Mouse (Mus musculus) embryonic facial prominence, embryonic 11.5 days (tissue): Measurements from ENCODE around the gene Cers5. TPM values are rescaled to one million over a fixed set of nuclear protein-coding genes. Genes with fewer than 3 reads are reported as not detected.
A peak's percentile ranks its signal among the peaks of the same experiment; 100 is the strongest.

Experiments
- ATAC-seq: fragments of 200-750 bp; cut with Nextera tagmentation; replicated peaks from 2 replicates; pipeline ENCODE4 v1.8.0; 2017; ENCODE audit warnings: low read depth; ENCODE audit not compliant: insufficient number of reproducible peaks, low FRiP score, low TSS enrichment
- DNase-seq: peaks from one replicate; pipeline ENCODE4 v3.0.0-alpha.2; 2015; ENCODE audit warnings: low spot score
- H3K27ac ChIP-seq: fragments of 300-500 bp; sonication (generic); replicated peaks from 2 replicates; pipeline ENCODE4 v1.5.1; 2014; ENCODE audit warnings: mild to moderate bottlenecking, low read depth, low read length, control low read depth
- H3K27me3 ChIP-seq: fragments of 300-500 bp; sonication (generic); 2 replicates; pipeline ENCODE4 v1.6.1; 2014; ENCODE audit warnings: mild to moderate bottlenecking, low read length, moderate library complexity, mixed read lengths; ENCODE audit not compliant: control insufficient read depth, insufficient read depth
- H3K36me3 ChIP-seq: fragments of 300-500 bp; sonication (generic); replicated peaks from 2 replicates; pipeline ENCODE4 v1.6.1; 2014; ENCODE audit warnings: low read depth, mild to moderate bottlenecking, low read length, moderate library complexity, mixed read lengths; ENCODE audit not compliant: control insufficient read depth, insufficient read depth
- H3K4me1 ChIP-seq: fragments of 300-500 bp; sonication (generic); 2 replicates; pipeline ENCODE4 v1.6.1; 2014; ENCODE audit warnings: low read length, mixed read lengths; ENCODE audit not compliant: control insufficient read depth, insufficient read depth
- H3K4me2 ChIP-seq: fragments of 300-500 bp; sonication (generic); 2 replicates; pipeline ENCODE4 v1.6.1; 2014; ENCODE audit warnings: low read depth, mild to moderate bottlenecking, control low read depth, low read length, moderate library complexity
- H3K4me3 ChIP-seq: fragments of 300-500 bp; sonication (generic); 2 replicates; pipeline ENCODE4 v1.5.1; 2014; ENCODE audit warnings: low read depth, low read length, control low read depth
- H3K9ac ChIP-seq: fragments of 300-500 bp; sonication (generic); replicated peaks from 2 replicates; pipeline ENCODE4 v1.6.1; 2014; ENCODE audit warnings: mild to moderate bottlenecking, control low read depth, low read length
- H3K9me3 ChIP-seq: fragments of 300-500 bp; sonication (generic); replicated peaks from 2 replicates; pipeline ENCODE4 v1.6.1; 2016; ENCODE audit warnings: mild to moderate bottlenecking, low read length, inconsistent platforms, mixed read lengths; ENCODE audit not compliant: control insufficient read depth
- WGBS: fragments of 180-500 bp; shearing (Covaris S2); extraction: QIAGEN DNeasy Blood & Tissue Kit; methylation state at CpG from one replicate; pipeline ENCODE4 v1.1.7; 2014; 5-methylcytosine and 5-hydroxymethylcytosine counted together
- polyA plus RNA-seq: library from polyadenylated mRNA; unstranded; fragments of >200 nt; fragmentation: Nextera tagmentation; extraction: Ambion mirVana; gene quantifications from 2 replicates; pipeline ENCODE4 v1.2.1, GENCODE M21; 2014

Cers5 gene
- polyA plus RNA-seq, 1 experiment from 2014 or later, result 64.6 TPM

DNA sequence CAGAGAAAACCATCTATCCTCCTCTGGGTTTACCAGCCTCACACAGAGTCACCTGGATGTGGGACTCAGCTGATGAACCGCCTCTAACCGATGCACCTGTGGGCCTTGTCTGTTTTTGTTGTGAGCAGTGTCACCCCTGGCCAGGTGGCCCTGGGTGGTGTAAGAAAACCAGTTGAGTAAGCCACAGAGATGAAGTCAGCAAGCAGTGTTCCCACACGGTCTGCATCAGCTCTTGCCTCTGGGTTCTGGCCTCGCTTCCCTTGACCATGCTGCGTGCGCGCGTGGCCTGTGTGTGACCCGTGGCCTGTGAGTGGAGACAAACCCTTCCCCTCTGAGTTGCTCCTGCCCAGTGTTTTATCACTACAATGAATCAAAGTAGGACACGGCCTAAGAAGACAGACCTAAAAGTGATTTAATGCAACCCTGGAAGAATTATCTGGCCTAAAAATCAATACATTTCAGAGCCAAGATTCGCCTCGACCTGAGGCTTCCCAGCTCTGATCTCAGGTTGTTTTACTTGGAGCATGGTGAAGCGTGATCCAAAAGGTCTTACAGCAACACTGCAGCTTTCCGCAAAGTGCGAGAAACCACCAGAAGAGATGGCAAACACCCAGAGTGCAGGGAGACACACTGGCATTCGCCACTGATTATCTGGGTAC lies 6.1 kb upstream of the Cers5 start:
- no peak for DNase-seq
- Histone ChIP-seq H3K4me2 (no peak overlapping the region), H3K4me1 (no peaks in the 10 kb centered on the region), H3K9me3 (no peaks in the 10 kb centered on the region), H3K36me3 (peaks cover 5% of the 10 kb centered on the region), H3K9ac (no peak overlapping the region), H3K27ac (no peak overlapping the region), H3K4me3 (no peak overlapping the region), H3K27me3 (no peaks in the 10 kb centered on the region)
- 95% methylated on average over 16 of the region's 16 CpGs for WGBS
- no peak for ATAC-seq

DNA sequence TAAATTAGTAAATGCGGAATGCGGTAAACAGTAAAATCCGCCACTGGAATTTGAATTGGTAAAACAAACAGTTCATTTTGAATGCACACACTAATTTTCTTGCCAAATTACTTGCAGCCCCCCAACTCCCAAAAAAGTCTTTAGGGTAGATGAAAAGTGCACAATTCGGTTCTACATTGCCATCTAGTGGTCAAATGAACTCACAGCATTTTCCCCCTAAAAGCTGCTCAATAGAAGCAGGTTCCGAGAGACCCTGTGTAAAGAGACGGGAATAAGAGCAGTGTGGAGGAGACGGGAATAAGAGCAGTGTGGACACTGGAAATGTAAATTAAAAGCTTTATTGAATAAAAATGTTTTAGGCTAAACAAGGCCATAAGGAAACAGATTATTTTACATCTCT lies 5.5 kb upstream of the Cers5 start:
- DNase-seq (peak; percentile 81), ATAC-seq (no peak)
- WGBS, result 26% methylated on average over 7 of the region's 7 CpGs
- H3K27me3 ChIP-seq, result no peaks in the 10 kb centered on the region
- H3K9ac ChIP-seq, result no peak overlapping the region
- H3K9me3 ChIP-seq, result no peaks in the 10 kb centered on the region
- peaks cover 5% of the 10 kb centered on the region for H3K36me3 ChIP-seq
- H3K27ac ChIP-seq, result no peak overlapping the region
- no peak overlapping the region for H3K4me3 ChIP-seq
- H3K4me1 ChIP-seq, result no peaks in the 10 kb centered on the region
- H3K4me2 ChIP-seq, result no peak overlapping the region

DNA sequence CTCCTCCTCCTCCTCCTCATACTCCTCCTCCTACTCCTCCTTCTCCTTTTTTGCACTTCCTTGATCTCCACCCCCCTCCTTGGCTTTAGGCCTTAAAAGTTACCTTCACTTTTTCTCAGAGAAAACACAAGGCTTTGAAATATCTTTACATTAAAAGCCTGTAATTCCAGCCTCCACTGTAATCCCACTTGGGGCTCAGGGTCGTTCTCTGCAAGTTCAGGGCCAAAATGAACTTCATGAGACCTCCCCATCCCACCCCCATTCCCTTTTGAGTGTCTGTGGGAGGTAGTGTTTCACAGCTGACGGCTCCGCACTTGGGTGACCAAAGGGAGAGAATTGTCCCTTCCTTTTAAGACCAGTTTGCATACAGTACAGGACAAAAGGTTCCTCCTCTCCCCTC lies 240 bp upstream of the Cers5 start:
- H3K4me1 ChIP-seq, result no peaks in the 10 kb centered on the region
- H3K27me3 ChIP-seq, result no peaks in the 10 kb centered on the region
- DNase-seq (no peak), ATAC-seq (no peak)
- no peaks in the 10 kb centered on the region for H3K36me3 ChIP-seq
- no peak overlapping the region for H3K9ac ChIP-seq
- no peak overlapping the region; the same call in 1 of the 2 replicates for H3K4me3 ChIP-seq
- H3K27ac ChIP-seq, result no peak overlapping the region
- no peak overlapping the region; the same call in 1 of the 2 replicates for H3K4me2 ChIP-seq
- no peaks in the 10 kb centered on the region for H3K9me3 ChIP-seq
- WGBS, result 34% methylated on average over 3 of the region's 3 CpGs

DNA sequence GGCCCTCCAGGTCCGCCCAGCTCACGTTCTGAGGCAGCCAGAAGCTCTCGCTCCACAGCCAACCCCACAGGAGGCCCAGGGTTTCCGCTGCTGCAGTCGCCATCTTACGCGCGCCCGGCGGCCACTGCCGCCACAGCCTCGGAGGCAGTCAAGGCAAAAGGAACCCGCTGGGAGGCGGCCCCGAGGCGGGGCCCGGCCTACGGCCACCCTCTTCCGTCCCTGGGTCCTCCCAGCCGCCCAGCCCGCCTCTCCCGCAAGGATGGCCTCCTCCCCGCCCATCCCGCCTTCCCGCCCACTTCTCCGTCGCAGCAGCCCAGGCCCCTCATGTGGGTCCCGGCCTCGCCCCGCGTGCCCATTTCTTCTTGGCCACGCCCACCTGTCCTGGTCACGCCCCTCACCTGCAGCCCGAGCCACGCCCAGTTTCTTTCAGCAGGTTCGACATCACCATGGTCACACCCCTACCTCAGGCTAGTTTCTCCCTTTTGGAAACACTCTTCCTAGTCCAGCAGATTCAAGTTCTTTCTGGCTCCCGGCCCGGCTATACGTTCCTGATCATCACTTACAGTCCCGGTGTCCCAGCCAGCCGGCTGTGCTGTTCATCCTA lies 306 bp downstream of the Cers5 start:
- Histone ChIP-seq H3K4me1 (no peaks in the 10 kb centered on the region), H3K4me3 (peak overlapping the region; percentile 80), H3K9me3 (no peaks in the 10 kb centered on the region), H3K27me3 (no peaks in the 10 kb centered on the region), H3K36me3 (no peaks in the 10 kb centered on the region), H3K4me2 (peak overlapping the region; percentile 72), H3K27ac (peak overlapping the region; percentile 92), H3K9ac (peak overlapping the region; percentile 91)
- peak; percentile 92 for ATAC-seq
- peak; percentile 89 for DNase-seq
- WGBS, result under 1% methylated on average over 39 of the region's 41 CpGs

DNA sequence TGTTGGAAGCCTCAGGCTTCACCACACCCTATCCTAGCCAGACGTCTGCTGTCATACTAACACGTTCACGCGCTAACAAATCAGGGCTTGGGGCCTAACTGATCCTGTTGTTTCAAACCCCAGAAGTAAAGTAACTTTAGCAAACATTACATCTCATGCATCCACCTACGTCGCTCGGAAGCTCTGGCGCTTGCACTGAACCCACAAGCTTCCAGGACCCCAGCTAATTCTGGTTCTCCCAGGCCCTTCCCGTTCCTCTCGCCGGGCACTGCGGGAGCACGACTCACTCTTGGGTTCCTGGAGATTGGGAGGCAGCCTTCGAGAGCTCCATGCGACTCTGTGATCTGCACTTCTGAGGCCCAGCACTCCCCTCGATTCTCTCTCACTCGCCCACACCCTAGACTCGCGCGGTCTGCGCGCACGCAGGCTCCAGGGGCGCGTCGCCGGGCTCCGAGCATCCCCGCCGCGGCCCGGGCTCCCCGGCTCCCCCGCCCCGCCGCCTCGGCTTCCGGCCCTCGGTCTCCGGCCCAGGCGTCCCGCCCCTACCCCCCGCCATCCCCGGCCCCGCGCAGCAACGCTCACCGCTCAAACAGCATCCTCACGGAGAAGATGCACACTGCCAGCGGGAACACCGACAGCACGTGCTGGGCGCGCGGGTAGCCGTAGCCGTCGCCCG lies 946 bp downstream of the Cers5 start:
- Histone ChIP-seq H3K27me3 (no peaks in the 10 kb centered on the region), H3K4me1 (no peaks in the 10 kb centered on the region), H3K27ac (peak overlapping the region; percentile 92), H3K36me3 (no peaks in the 10 kb centered on the region), H3K9me3 (no peaks in the 10 kb centered on the region), H3K4me3 (peak overlapping the region; percentile 80), H3K9ac (peak overlapping the region; percentile 91), H3K4me2 (peak overlapping the region; percentile 72)
- no peak for DNase-seq
- under 1% methylated on average over 54 of the region's 59 CpGs for whole genome bisulfite sequencing
- peak; percentile 65 for ATAC-seq

DNA sequence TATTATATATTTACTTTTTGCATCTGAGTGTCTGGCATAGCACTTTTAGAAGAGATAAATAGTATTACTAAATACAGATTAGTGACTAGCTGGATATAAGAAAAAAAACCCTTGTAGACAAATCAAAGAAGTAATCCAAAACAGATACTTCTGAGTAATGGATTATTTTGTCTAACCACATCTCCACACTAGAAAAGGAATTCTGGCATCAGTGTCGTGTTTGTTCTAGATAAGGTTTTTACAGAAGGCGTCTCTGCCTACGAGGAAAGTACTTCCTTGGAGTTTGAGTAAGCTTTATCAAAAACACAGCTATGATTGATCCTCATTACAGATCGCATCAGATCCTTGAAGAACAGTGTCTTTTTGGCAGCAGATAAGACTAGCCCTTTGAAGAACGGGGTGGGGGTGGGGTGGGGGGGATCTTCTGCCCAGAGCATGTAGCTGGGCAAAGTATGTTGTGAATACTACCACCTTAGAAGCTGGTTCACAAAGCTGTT lies 1.6 kb downstream of the Cers5 start:
- Histone ChIP-seq H3K27me3 (no peaks in the 10 kb centered on the region), H3K9ac (peak overlapping the region; percentile 91), H3K4me2 (peak overlapping the region; percentile 72), H3K4me1 (no peaks in the 10 kb centered on the region), H3K4me3 (peak overlapping the region; percentile 80), H3K36me3 (no peaks in the 10 kb centered on the region), H3K9me3 (no peaks in the 10 kb centered on the region), H3K27ac (no peak overlapping the region)
- DNase-seq (no peak), ATAC-seq (no peak)
- 28% methylated on average over 5 of the region's 5 CpGs for WGBS

DNA sequence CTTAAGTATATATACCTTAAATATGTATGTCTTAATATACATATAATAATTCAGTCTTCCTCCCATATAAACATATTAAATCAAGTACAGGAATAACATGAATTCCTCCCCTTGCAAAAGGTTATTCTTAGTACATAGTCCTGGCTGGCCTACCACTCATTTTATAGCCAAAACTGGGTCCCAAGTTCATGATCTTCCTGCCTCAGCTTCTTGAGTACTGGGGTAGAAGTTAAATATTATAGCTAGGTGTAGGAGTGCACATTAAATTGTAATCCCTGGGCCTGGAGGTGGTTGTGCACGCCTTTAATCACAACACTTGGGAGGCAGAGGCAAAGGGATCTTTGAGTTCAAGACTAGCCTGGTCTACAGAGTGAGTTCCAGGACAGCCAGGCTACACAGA lies 3.9 kb downstream of the Cers5 start:
- H3K9me3 ChIP-seq, result no peaks in the 10 kb centered on the region
- ATAC-seq (no peak), DNase-seq (no peak)
- H3K27ac ChIP-seq, result no peak overlapping the region
- 90% methylated on average over 1 of the region's 1 CpGs for WGBS
- no peak overlapping the region for H3K4me2 ChIP-seq
- no peak overlapping the region for H3K4me3 ChIP-seq
- H3K27me3 ChIP-seq, result no peaks in the 10 kb centered on the region
- no peaks in the 10 kb centered on the region for H3K36me3 ChIP-seq
- H3K9ac ChIP-seq, result no peak overlapping the region
- H3K4me1 ChIP-seq, result no peaks in the 10 kb centered on the region

DNA sequence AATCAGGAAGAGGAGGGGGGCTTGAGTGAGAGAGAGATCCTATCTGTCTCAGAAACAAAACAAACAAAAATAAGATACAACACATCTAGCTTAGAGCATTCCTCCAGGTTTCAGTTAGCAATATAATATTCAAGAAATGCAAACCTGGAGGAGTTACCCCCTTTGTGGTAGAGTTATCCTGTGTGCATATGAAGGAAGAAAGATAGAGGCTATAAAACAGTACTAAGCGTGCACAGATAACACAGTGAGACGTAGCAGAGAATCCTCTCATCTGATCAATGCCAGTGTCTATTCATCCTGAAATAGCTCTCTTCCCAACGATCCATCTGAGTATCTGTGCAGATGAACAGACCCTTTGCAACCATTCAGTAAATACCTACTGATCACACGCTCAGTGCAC lies 5.2 kb downstream of the Cers5 start:
- 89% methylated on average over 4 of the region's 4 CpGs for WGBS
- no peak for ATAC-seq

More for the DNA sequence above, 5.2 kb downstream of the Cers5 start:
- Histone ChIP-seq H3K9me3 (no peaks in the 10 kb centered on the region), H3K36me3 (no peaks in the 10 kb centered on the region), H3K4me2 (no peak overlapping the region), H3K4me3 (no peak overlapping the region), H3K4me1 (no peaks in the 10 kb centered on the region), H3K9ac (no peak overlapping the region), H3K27me3 (no peaks in the 10 kb centered on the region), H3K27ac (no peak overlapping the region)
- DNase-seq, result no peak
